Mouse (Mus musculus): ENCODE results near the gene Accs.

DNA sequence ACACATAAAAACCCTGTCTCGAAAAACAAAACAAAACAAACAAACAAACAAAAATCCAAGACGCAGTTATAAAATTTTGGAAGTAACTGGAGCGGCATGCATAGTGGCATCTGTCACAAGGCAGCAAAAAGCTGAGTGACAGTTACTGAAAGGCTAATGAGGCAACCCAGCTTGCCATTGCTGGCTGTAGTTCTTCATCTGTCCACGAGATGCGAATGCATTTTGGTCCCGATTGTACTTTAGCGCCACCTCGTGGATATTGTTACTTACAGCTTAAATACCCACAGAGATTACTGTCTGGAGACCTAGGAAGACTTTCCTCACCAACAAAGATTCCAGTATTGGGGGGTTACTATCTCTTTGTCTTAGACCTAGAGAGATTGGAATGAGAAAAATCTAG is 26.2 kb downstream of the Accs start:
- TF ChIP-seq POLR2A (IDR thresholded peaks at IDR 0.05; ENCODE audit: borderline replicate concordance, extremely low read depth, low read depth, low read length) (no peak), CTCF (IDR thresholded peaks at IDR 0.05; ENCODE audit: insufficient read depth, low read length) (peak; percentile 90)

All from lung, adult 2 months (tissue).